ENCODE assay signal across 10 mouse cellular contexts in genomic region chr3:15264450-15264849, GRCm38 (mm10).
DNase-seq lines count a peak whose midpoint lies in the region; ATAC-seq lines count a peak whose summit lies in the region.
"Had no signal": no experiment of that assay in that cellular context is flagged by ENCODE, and none has a peak within 500 bp of the region (broad histone marks: within the 10 kb centered on the region; RNA-seq: fewer than 3 reads in every experiment).

No protein-coding gene starts in this region.

- H3K36me3 ChIP-seq in forebrain, embryonic 11.5 days (ENCODE audit: control insufficient read depth, insufficient read depth, low read length): no peaks in the 10 kb centered on the region
- no peaks in the 10 kb centered on the region for H3K36me3 ChIP-seq in hindbrain, embryonic 13.5 days
- H3K36me3 ChIP-seq: hindbrain, embryonic 15.5 days; neural tube, embryonic 13.5 days had no signal

- no peak overlapping the region for H3K9ac ChIP-seq in forebrain, embryonic 11.5 days (ENCODE audit: low read length)
- no peak overlapping the region for H3K9ac ChIP-seq in hindbrain, embryonic 13.5 days
- H3K9ac ChIP-seq: hindbrain, embryonic 15.5 days; neural tube, embryonic 13.5 days had no signal

- H3K4me1 ChIP-seq in forebrain, embryonic 11.5 days (replicated peaks; ENCODE audit: control insufficient read depth, insufficient read depth, low read length): no peaks in the 10 kb centered on the region
- H3K4me1 ChIP-seq in hindbrain, embryonic 13.5 days (replicated peaks): no peaks in the 10 kb centered on the region
- H3K4me1 ChIP-seq: hindbrain, embryonic 15.5 days; neural tube, embryonic 13.5 days had no signal

- H3K27ac ChIP-seq in forebrain, embryonic 11.5 days (ENCODE audit: low read depth, low read length): no peak overlapping the region
- H3K27ac ChIP-seq in hindbrain, embryonic 13.5 days: no peak overlapping the region
- H3K27ac ChIP-seq: hindbrain, embryonic 15.5 days; neural tube, embryonic 13.5 days had no signal

- no peak overlapping the region for H3K4me2 ChIP-seq in forebrain, embryonic 11.5 days (ENCODE audit: low read depth, low read length, severe bottlenecking)
- H3K4me2 ChIP-seq in hindbrain, embryonic 13.5 days: no peak overlapping the region
- H3K4me2 ChIP-seq: hindbrain, embryonic 15.5 days; neural tube, embryonic 13.5 days had no signal

- DNase-seq in adrenal gland, postnatal 14 days: peak; percentile 7
- no peak for DNase-seq in adrenal gland, postnatal 36 days
- peak; percentile 23 to 34 for DNase-seq in left cerebral cortex, postnatal 14 days (ENCODE audit: low spot score in 2 of 2)
- no peak for DNase-seq in left cerebral cortex, postnatal 4 days
- peak; percentile 10 for DNase-seq in MN1 (ENCODE audit: low spot score)
- DNase-seq in induced T-regulatory cell, adult 2 months (ENCODE audit: low read depth): peak; percentile 57
- no peak for DNase-seq in forebrain, embryonic 11.5 days (ENCODE audit: low spot score)

- H3K27me3 ChIP-seq in forebrain, embryonic 11.5 days (ENCODE audit: control insufficient read depth, insufficient read depth, low read length): no peaks in the 10 kb centered on the region
- H3K27me3 ChIP-seq in hindbrain, embryonic 13.5 days: no peaks in the 10 kb centered on the region
- H3K27me3 ChIP-seq: hindbrain, embryonic 15.5 days; neural tube, embryonic 13.5 days had no signal

- no peaks in the 10 kb centered on the region for H3K9me3 ChIP-seq in forebrain, embryonic 11.5 days (ENCODE audit: control insufficient read depth, low read length)
- H3K9me3 ChIP-seq in hindbrain, embryonic 13.5 days: no peaks in the 10 kb centered on the region
- H3K9me3 ChIP-seq: hindbrain, embryonic 15.5 days; neural tube, embryonic 13.5 days had no signal

- ATAC-seq in forebrain, embryonic 11.5 days (replicated peaks; ENCODE audit: low FRiP score): no peak
- no peak for ATAC-seq in hindbrain, embryonic 13.5 days (ENCODE audit: low FRiP score)

- intact Hi-C loops in left cerebral cortex, postnatal 14 days (cut with DNase I): loop anchor here (5.0 kb wide), 1 partner anchor 783 kb away; no protein-coding TSS in a partner anchor
- intact Hi-C loops in left cerebral cortex, postnatal 4 days (cut with DNase I): loop anchor here (2.0 kb wide), 1 partner anchor 776 kb away; no protein-coding TSS in a partner anchor

- H3K4me3 ChIP-seq in forebrain, embryonic 11.5 days (ENCODE audit: low read depth, low read length): no peak overlapping the region
- H3K4me3 ChIP-seq in hindbrain, embryonic 13.5 days: no peak overlapping the region
- H3K4me3 ChIP-seq: hindbrain, embryonic 15.5 days; neural tube, embryonic 13.5 days had no signal

- 12% methylated on average over 3 of the region's 3 CpGs for WGBS in forebrain, embryonic 11.5 days
- WGBS in hindbrain, embryonic 13.5 days: 13% methylated on average over 3 of the region's 3 CpGs

Comparison
In these comparisons a context has a peak if more than half of its experiments do, and no peak if none do; other contexts are left out.
1. DNase-seq: peak in adrenal gland, postnatal 14 days (single experiment), left cerebral cortex, postnatal 14 days (2 of 2), MN1 (single experiment) and induced T-regulatory cell, adult 2 months (single experiment); none in adrenal gland, postnatal 36 days (0 of 2), left cerebral cortex, postnatal 4 days (single experiment) and forebrain, embryonic 11.5 days (single experiment).